ENCODE assay signal across 8 mouse cellular contexts in the genomic region with DNA sequence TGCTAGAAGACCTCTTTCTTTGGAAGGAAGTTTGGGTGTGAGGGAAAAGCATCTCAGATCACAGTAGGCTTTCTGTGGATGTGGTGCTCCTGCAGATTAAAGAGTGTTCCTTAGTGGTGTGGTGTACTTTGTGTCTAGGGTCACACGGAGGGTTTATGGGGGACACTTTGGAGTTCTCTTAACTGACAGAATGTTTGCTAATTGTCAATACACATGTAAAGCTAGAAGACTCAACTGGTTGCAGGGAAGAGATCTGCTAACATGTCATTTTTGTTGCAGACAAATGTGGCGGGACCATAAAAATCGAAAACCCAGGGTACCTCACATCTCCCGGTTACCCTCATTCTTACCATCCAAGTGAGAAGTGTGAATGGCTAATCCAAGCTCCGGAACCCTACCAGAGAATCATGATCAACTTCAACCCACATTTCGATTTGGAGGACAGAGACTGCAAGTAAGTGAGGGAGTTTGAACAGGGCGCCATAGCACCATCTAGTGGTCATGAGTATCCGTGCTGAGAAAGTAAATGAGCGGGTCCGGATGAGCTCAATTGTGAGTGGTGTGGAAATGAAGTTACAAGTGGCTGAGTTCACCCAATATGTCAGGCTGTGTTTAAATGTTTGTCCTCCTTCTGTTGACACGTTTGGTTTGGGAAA. TPM values are rescaled to one million over a fixed set of nuclear protein-coding genes. Genes with fewer than 3 reads are reported as not detected.
DNase-seq lines count a peak whose midpoint lies in the region; ATAC-seq and TF ChIP-seq lines count a peak whose summit lies in the region.

No protein-coding gene starts in this region.

- peak overlapping the region; percentile 29 for H3K4me3 ChIP-seq in embryonic facial prominence, embryonic 13.5 days
- H3K4me3 ChIP-seq in limb, embryonic 14.5 days (replicated peaks; ENCODE audit: low read length): peak overlapping the region; percentile 18

- H3K27me3 ChIP-seq in embryonic facial prominence, embryonic 13.5 days: peaks cover 14% of the 10 kb centered on the region
- 0 out of 2 replicates have a peak, but pooled peaks cover 8% of the 10 kb centered on the region for H3K27me3 ChIP-seq in limb, embryonic 14.5 days (ENCODE audit: control insufficient read depth, insufficient read depth, low read length)

- peak; percentile 89 for DNase-seq in 3T3-L1 (ENCODE audit: low read depth, low spot score)
- peak; percentile 80 to 82 for DNase-seq in adrenal gland, postnatal 36 days
- DNase-seq in heart, adult 9 months (ENCODE audit: low spot score in 2 of 2): peak; percentile 71 to 88
- peak; percentile 91 for DNase-seq in kidney, adult 9 months
- DNase-seq in limb, embryonic 14.5 days (ENCODE audit: low spot score): peak; percentile 84
- peak; percentile 29 to 54 for DNase-seq in monocyte, adult 2 months (ENCODE audit: low read depth in 1 of 2, low spot score in 2 of 2)
- DNase-seq in spleen, postnatal 36 days (ENCODE audit: low spot score in 2 of 2): peak; percentile 51 to 60

- H3K4me1 ChIP-seq in embryonic facial prominence, embryonic 13.5 days: peaks cover 16% of the 10 kb centered on the region
- peaks cover 11% of the 10 kb centered on the region for H3K4me1 ChIP-seq in limb, embryonic 14.5 days (ENCODE audit: control insufficient read depth, insufficient read depth, low read length)

- ATAC-seq in embryonic facial prominence, embryonic 13.5 days (ENCODE audit: insufficient number of reproducible peaks, insufficient read depth, low FRiP score, low TSS enrichment, low read depth): 0 out of 2 replicates have a peak, but pooled peaks have one; percentile 6
- ATAC-seq in limb, embryonic 14.5 days (ENCODE audit: low FRiP score, low read depth): no peak

- H3K4me2 ChIP-seq in embryonic facial prominence, embryonic 13.5 days: peak overlapping the region; percentile 98
- H3K4me2 ChIP-seq in limb, embryonic 14.5 days (replicated peaks; ENCODE audit: low read depth, low read length, severe bottlenecking): peak overlapping the region; percentile 99

- peak overlapping the region; percentile 37; the same call in 1 of the 2 replicates for H3K9ac ChIP-seq in embryonic facial prominence, embryonic 13.5 days
- H3K9ac ChIP-seq in limb, embryonic 14.5 days (ENCODE audit: low read depth, low read length, severe bottlenecking): no peak overlapping the region

- WGBS in embryonic facial prominence, embryonic 13.5 days: 12% methylated on average over 11 of the region's 11 CpGs
- 9% methylated on average over 11 of the region's 11 CpGs for WGBS in limb, embryonic 14.5 days

- no peaks in the 10 kb centered on the region for H3K9me3 ChIP-seq in embryonic facial prominence, embryonic 13.5 days
- H3K9me3 ChIP-seq in limb, embryonic 14.5 days (ENCODE audit: control insufficient read depth, low read length): no peaks in the 10 kb centered on the region

- TF ChIP-seq POLR2A in limb, embryonic 14.5 days (IDR thresholded peaks at IDR 0.05; ENCODE audit: borderline replicate concordance, extremely low read depth, insufficient read depth, insufficient read length): no peak

- no peaks in the 10 kb centered on the region for H3K36me3 ChIP-seq in embryonic facial prominence, embryonic 13.5 days
- no peaks in the 10 kb centered on the region for H3K36me3 ChIP-seq in limb, embryonic 14.5 days (ENCODE audit: control insufficient read depth, insufficient read depth, low read length)

- no peak overlapping the region for H3K27ac ChIP-seq in embryonic facial prominence, embryonic 13.5 days
- H3K27ac ChIP-seq in limb, embryonic 14.5 days (replicated peaks; ENCODE audit: low read depth, low read length): no peak overlapping the region

RNA-seq across cellular contexts. Expression of gene Nrp1, which starts 4.7 kb away (rescaled TPM):
- total RNA-seq in adrenal gland, postnatal 36 days (2021): 100 to 1,000 TPM in 1 of 2 experiments, 10 to 100 TPM in 1; 93.6 to 103 TPM
- 85.6 and 86.3 TPM in 2 replicates for polyA plus RNA-seq in embryonic facial prominence, embryonic 13.5 days (2015; fragmentation: Nextera tagmentation; extraction: Ambion mirVana)
- 33.8 and 34.3 TPM in 2 replicates for polyA plus RNA-seq in limb, embryonic 14.5 days (2012; rRNA removed)
- 71.4 and 75.1 TPM in 2 replicates for polyA plus RNA-seq in limb, embryonic 14.5 days (2014; fragmentation: Nextera tagmentation; extraction: Ambion mirVana)
